Mouse (Mus musculus) urinary bladder, adult 2 months (tissue): ENCODE measurements around the gene Pde6h. TPM values are rescaled to one million over a fixed set of nuclear protein-coding genes. Genes with fewer than 3 reads are reported as not detected.

Source experiments
- polyA plus RNA-seq: library from polyadenylated mRNA; depleted of rRNA; stranded (reverse); fragments of >200 nt; gene quantifications from 2 replicates; pipeline ENCODE4 v1.2.3, GENCODE M21; 2012; rRNA removed

The Pde6h gene
- polyA plus RNA-seq, 1 experiment, result 0.72 TPM

Other genes with a start within 250 kb of the Pde6h start
- gene Gucy2c, start 142.1 kb upstream of the Pde6h start, polyA plus RNA-seq, result 0.04 and 0.06 TPM in 2 replicates
- gene Hist4h4, start 119.4 kb upstream of the Pde6h start, polyA plus RNA-seq, result 0.17 and 0.18 TPM in 2 replicates
- gene H2afj, start 115.6 kb upstream of the Pde6h start, polyA plus RNA-seq, result 152 and 198 TPM in 2 replicates
- gene BC049715, start 96.2 kb upstream of the Pde6h start, polyA plus RNA-seq, result 0.40 and 0.52 TPM in 2 replicates
- 31.2 and 40.7 TPM in 2 replicates for gene Wbp11, start 95.6 kb upstream of the Pde6h start, polyA plus RNA-seq
- gene Smco3, start 88.4 kb upstream of the Pde6h start, polyA plus RNA-seq, result 0.13 and 0.14 TPM in 2 replicates
- gene Art4, start 66.1 kb upstream of the Pde6h start, polyA plus RNA-seq, result 11.8 and 14.6 TPM in 2 replicates
- gene Mgp, start 48.0 kb upstream of the Pde6h start, polyA plus RNA-seq, result 4,728 and 4,770 TPM in 2 replicates
- 0.25 TPM in 2 replicates for gene Erp27, start 1.7 kb upstream of the Pde6h start, polyA plus RNA-seq
- gene Arhgdib, start 18.1 kb downstream of the Pde6h start, polyA plus RNA-seq, result 141 and 144 TPM in 2 replicates
- 33.0 and 38.2 TPM in 2 replicates for gene Rerg, start 246.7 kb downstream of the Pde6h start, polyA plus RNA-seq